Mouse (Mus musculus) intestine, embryonic 14.5 days (tissue): ENCODE data around the gene Lime1. TPM values are rescaled to one million over a fixed set of nuclear protein-coding genes. Genes with fewer than 3 reads are reported as not detected.

Experiments
- ATAC-seq: fragments of 200-750 bp; cut with Nextera tagmentation; replicated peaks from 2 replicates; pipeline ENCODE4 v1.8.0; 2017; ENCODE audit warnings: low read depth, moderate number of reproducible peaks, moderate TSS enrichment, moderate library complexity; ENCODE audit not compliant: low FRiP score, low TSS enrichment
- DNase-seq: peaks from one replicate; pipeline ENCODE4 v3.0.0-alpha.2; 2018; ENCODE audit warnings: low spot score
- H3K27ac ChIP-seq: fragments of 300-500 bp; sonication (generic); 2 replicates; pipeline ENCODE4 v1.5.1; 2014; ENCODE audit warnings: low read depth, mild to moderate bottlenecking, control low read depth
- H3K27me3 ChIP-seq: fragments of 300-500 bp; sonication (generic); replicated peaks from 2 replicates; pipeline ENCODE4 v1.6.1; 2014; ENCODE audit warnings: low read length, control low read depth; ENCODE audit not compliant: control insufficient read depth, insufficient read depth
- H3K36me3 ChIP-seq: fragments of 300-500 bp; sonication (generic); 2 replicates; pipeline ENCODE4 v1.6.1; 2014; ENCODE audit warnings: low read length, control low read depth; ENCODE audit not compliant: control insufficient read depth, insufficient read depth
- H3K4me1 ChIP-seq: fragments of 300-500 bp; sonication (generic); replicated peaks from 2 replicates; pipeline ENCODE4 v1.6.1; 2014; ENCODE audit warnings: low read length, control low read depth, mixed read lengths; ENCODE audit not compliant: control insufficient read depth, insufficient read depth
- H3K4me2 ChIP-seq: fragments of 300-500 bp; sonication (generic); 2 replicates; pipeline ENCODE4 v1.6.1; 2014; ENCODE audit warnings: low read length
- H3K4me3 ChIP-seq: fragments of 300-500 bp; sonication (generic); 2 replicates; pipeline ENCODE4 v1.5.1; 2014; ENCODE audit warnings: low read depth, low read length, control low read depth, mixed read lengths
- H3K9ac ChIP-seq: fragments of 300-500 bp; sonication (generic); 2 replicates; pipeline ENCODE4 v1.6.1; 2014; ENCODE audit warnings: mild to moderate bottlenecking, low read length
- H3K9me3 ChIP-seq: fragments of 300-500 bp; sonication (generic); 2 replicates; pipeline ENCODE4 v1.6.1; 2016; ENCODE audit warnings: low read length, control low read depth; ENCODE audit not compliant: control insufficient read depth
- WGBS: fragments of 180-500 bp; shearing (Covaris S2); extraction: QIAGEN DNeasy Blood & Tissue Kit; methylation state at CpG from one replicate; pipeline ENCODE4 v1.1.7; 2014; 5-methylcytosine and 5-hydroxymethylcytosine counted together
- polyA plus RNA-seq: library from polyadenylated mRNA; unstranded; fragments of >200 nt; fragmentation: Nextera tagmentation; extraction: Ambion mirVana; gene quantifications from 2 replicates; pipeline ENCODE4 v1.2.1, GENCODE M21; 2014

The Lime1 gene
- polyA plus RNA-seq, result 20.5 and 22.2 TPM in 2 replicates

GRCm38 (mm10) chr2:181379778-181380177, at the start of gene Lime1:
Lime1 (plus strand) TSS chr2:181380078.
- no peaks in the 10 kb centered on the region for H3K9me3 ChIP-seq
- peaks cover 61% of the 10 kb centered on the region for H3K36me3 ChIP-seq
- 91% methylated on average over 12 of the region's 12 CpGs for WGBS
- H3K27ac ChIP-seq, result no peak within 1 kb of the TSS
- H3K4me1 ChIP-seq, result no peaks in the 10 kb centered on the region
- no peak for ATAC-seq
- no peak within 1 kb of the TSS for H3K9ac ChIP-seq
- no peak for DNase-seq
- no peak within 1 kb of the TSS for H3K4me3 ChIP-seq
- H3K27me3 ChIP-seq, result no peaks in the 10 kb centered on the region
- no peak within 1 kb of the TSS for H3K4me2 ChIP-seq

GRCm38 (mm10) chr2:181332542-181332941, 47.3 kb upstream of the Lime1 start:
- Histone ChIP-seq H3K9me3 (no peaks in the 10 kb centered on the region), H3K36me3 (peaks cover 81% of the 10 kb centered on the region), H3K9ac (no peak overlapping the region), H3K4me2 (no peak overlapping the region), H3K27ac (no peak overlapping the region), H3K4me3 (no peak overlapping the region), H3K4me1 (no peaks in the 10 kb centered on the region), H3K27me3 (no peaks in the 10 kb centered on the region)
- ATAC-seq (no peak), DNase-seq (no peak)

GRCm38 (mm10) chr2:181334023-181334422, 45.9 kb upstream of the Lime1 start:
- H3K4me3 ChIP-seq, result no peak overlapping the region
- H3K9me3 ChIP-seq, result no peaks in the 10 kb centered on the region
- H3K36me3 ChIP-seq, result peaks cover 84% of the 10 kb centered on the region
- no peak overlapping the region for H3K9ac ChIP-seq
- no peak overlapping the region for H3K4me2 ChIP-seq
- no peaks in the 10 kb centered on the region for H3K27me3 ChIP-seq
- no peak overlapping the region for H3K27ac ChIP-seq
- peak; percentile 81 for DNase-seq
- WGBS, result 67% methylated on average over 3 of the region's 3 CpGs
- no peaks in the 10 kb centered on the region for H3K4me1 ChIP-seq
- peak; percentile 75; the same call in 1 of the 2 replicates for ATAC-seq

- Histone ChIP-seq H3K36me3 (peaks cover 80% of the 10 kb centered on the region), H3K27ac (no peak overlapping the region), H3K4me3 (no peak overlapping the region), H3K9ac (no peak overlapping the region), H3K4me2 (no peak overlapping the region), H3K4me1 (no peaks in the 10 kb centered on the region), H3K27me3 (no peaks in the 10 kb centered on the region), H3K9me3 (no peaks in the 10 kb centered on the region)
- DNase-seq (no peak), ATAC-seq (no peak)
- WGBS, result 90% methylated on average over 4 of the region's 4 CpGs
Measured at GRCm38 (mm10) chr2:181340426-181340825, 39.5 kb upstream of the Lime1 start.

GRCm38 (mm10) chr2:181342766-181343165, 37.1 kb upstream of the Lime1 start:
- Histone ChIP-seq H3K4me2 (no peak overlapping the region), H3K9me3 (no peaks in the 10 kb centered on the region), H3K9ac (no peak overlapping the region), H3K27me3 (no peaks in the 10 kb centered on the region), H3K27ac (no peak overlapping the region), H3K4me1 (no peaks in the 10 kb centered on the region), H3K4me3 (no peak overlapping the region), H3K36me3 (peaks cover 79% of the 10 kb centered on the region)
- DNase-seq (no peak), ATAC-seq (no peak)
- WGBS, result 95% methylated on average over 6 of the region's 6 CpGs

- no peaks in the 10 kb centered on the region for H3K4me1 ChIP-seq
- H3K9me3 ChIP-seq, result no peaks in the 10 kb centered on the region
- ATAC-seq (no peak), DNase-seq (no peak)
- WGBS, result 90% methylated on average over 3 of the region's 3 CpGs
- H3K36me3 ChIP-seq, result peaks cover 93% of the 10 kb centered on the region
- H3K27ac ChIP-seq, result no peak overlapping the region
- H3K4me3 ChIP-seq, result no peak overlapping the region
- no peaks in the 10 kb centered on the region for H3K27me3 ChIP-seq
- H3K4me2 ChIP-seq, result no peak overlapping the region
- H3K9ac ChIP-seq, result no peak overlapping the region
Measured at GRCm38 (mm10) chr2:181356780-181357179, 23.1 kb upstream of the Lime1 start.

GRCm38 (mm10) chr2:181363946-181364345, 15.9 kb upstream of the Lime1 start:
- Histone ChIP-seq H3K36me3 (peaks cover 44% of the 10 kb centered on the region), H3K9me3 (no peaks in the 10 kb centered on the region), H3K4me2 (peak overlapping the region; percentile 76), H3K27me3 (no peaks in the 10 kb centered on the region), H3K9ac (peak overlapping the region; percentile 71; the same call in 1 of the 2 replicates), H3K4me3 (peak overlapping the region; percentile 84; the same call in 1 of the 2 replicates), H3K27ac (no peak overlapping the region), H3K4me1 (peaks cover 29% of the 10 kb centered on the region)
- WGBS, result 82% methylated on average over 3 of the region's 3 CpGs
- DNase-seq, result no peak
- no peak for ATAC-seq

GRCm38 (mm10) chr2:181364487-181364859, 15.4 kb upstream of the Lime1 start:
- Histone ChIP-seq H3K9me3 (no peaks in the 10 kb centered on the region), H3K4me2 (peak overlapping the region; percentile 76), H3K9ac (peak overlapping the region; percentile 71), H3K4me3 (peak overlapping the region; percentile 84), H3K4me1 (peaks cover 29% of the 10 kb centered on the region), H3K27ac (peak overlapping the region; percentile 72; the same call in 1 of the 2 replicates), H3K36me3 (peaks cover 39% of the 10 kb centered on the region), H3K27me3 (no peaks in the 10 kb centered on the region)
- ATAC-seq, result 0 out of 2 replicates have a peak, but pooled peaks have one; percentile 3
- WGBS, result 10% methylated on average over 14 of the region's 14 CpGs
- DNase-seq, result no peak

- Histone ChIP-seq H3K4me2 (peak within 1 kb of the TSS; percentile 76), H3K27ac (peak within 1 kb of the TSS; percentile 72), H3K36me3 (peaks cover 39% of the 10 kb centered on the region), H3K9me3 (no peaks in the 10 kb centered on the region), H3K4me1 (peaks cover 29% of the 10 kb centered on the region), H3K4me3 (peak within 1 kb of the TSS; percentile 84), H3K27me3 (no peaks in the 10 kb centered on the region), H3K9ac (peak within 1 kb of the TSS; percentile 71)
- ATAC-seq (peak; percentile 89), DNase-seq (peak; percentile 90)
- under 1% methylated on average over 71 of the region's 71 CpGs for WGBS
Measured at GRCm38 (mm10) chr2:181364860-181365596, 14.8 kb upstream of the Lime1 start, which contains the start of the genes Zgpat and Arfrp1. Zgpat (plus strand) TSS chr2:181364928. Arfrp1 (minus strand) TSS chr2:181365404.
